Mouse (Mus musculus) heart, adult 2 months (tissue): ENCODE results near the gene Amz1.

Experiments
- CTCF ChIP-seq: fragments of 200-600 bp; IDR thresholded peaks from 2 replicates; pipeline ENCODE4 v1.8.1; 2022; ENCODE audit warnings: antibody characterized with exemption, mild to moderate bottlenecking, moderate library complexity
- POLR2A ChIP-seq: fragments of 200-500 bp; IDR thresholded peaks from 2 replicates; pipeline ENCODE4 v1.6.1; 2011; ENCODE audit warnings: mild to moderate bottlenecking, low read depth, low read length, control low read depth; ENCODE audit not compliant: insufficient read depth

DNA sequence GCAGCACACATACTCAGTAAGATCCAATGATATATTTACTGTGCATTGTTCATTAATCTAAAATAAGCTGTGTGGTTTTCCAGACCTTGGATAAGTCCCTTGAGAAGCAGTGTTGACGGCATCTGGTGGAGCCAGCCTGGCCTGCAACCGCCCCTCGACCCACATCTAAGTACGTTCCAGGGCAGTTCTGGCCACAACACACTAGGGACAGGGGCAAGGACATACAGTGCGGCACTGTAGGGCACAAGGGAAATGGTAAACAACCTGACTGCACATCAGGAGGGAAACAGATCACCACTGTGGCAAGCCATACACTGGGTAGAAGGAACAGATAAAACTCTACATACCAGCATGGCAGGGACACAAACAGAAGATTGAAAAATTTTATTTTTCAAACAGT is 77.9 kb downstream of the Amz1 start:
- no peak for TF ChIP-seq CTCF
- no peak for TF ChIP-seq POLR2A
